Mouse (Mus musculus) bone marrow, adult 2 months (tissue): Measurements from ENCODE around the gene Rai14.

ENCODE experiments used
- CTCF ChIP-seq: fragments of 200-500 bp; IDR thresholded peaks from 2 replicates; pipeline ENCODE4 v1.5.1; 2011; ENCODE audit warnings: low read length, control low read depth; ENCODE audit not compliant: control insufficient read depth, insufficient read depth
- POLR2A ChIP-seq: fragments of 200-500 bp; IDR thresholded peaks from 2 replicates; pipeline ENCODE4 v1.6.1; 2011; ENCODE audit warnings: low read depth, mild to moderate bottlenecking, control low read depth, low read length, borderline replicate concordance; ENCODE audit not compliant: control insufficient read depth

- TF ChIP-seq CTCF = no peak
- TF ChIP-seq POLR2A = no peak
Observed at GRCm38 (mm10) chr15:10558465-10558864, 156.0 kb downstream of the Rai14 start, which contains the start of gene Ttc23l.
